Mouse (Mus musculus) spleen, adult 2 months (tissue): ENCODE measurements around the gene Syde2. TPM values are rescaled to one million over a fixed set of nuclear protein-coding genes. Genes with fewer than 3 reads are reported as not detected.

Experiments
- DNase-seq, 2 experiments: peaks; one replicate each; pipeline versions ENCODE4 v3.0.0 to v3.0.0-alpha.2; 2012 to 2021; ENCODE audit warnings: low spot score in 2 of 2, low read depth in 1 of 2
- H3K27ac ChIP-seq: fragments of 200-500 bp; 2 replicates; pipeline ENCODE4 v1.5.1; 2012; ENCODE audit warnings: low read length, inconsistent platforms; ENCODE audit not compliant: insufficient read depth
- H3K27me3 ChIP-seq: fragments of 200-500 bp; 2 replicates; pipeline ENCODE4 v1.6.1; 2012; ENCODE audit warnings: mild to moderate bottlenecking, moderate library complexity, low read length, inconsistent platforms; ENCODE audit not compliant: control insufficient read depth, insufficient read depth
- H3K36me3 ChIP-seq: fragments of 200-500 bp; 2 replicates; pipeline ENCODE4 v1.6.1; 2012; ENCODE audit warnings: mild to moderate bottlenecking, low read length, inconsistent platforms; ENCODE audit not compliant: control insufficient read depth, insufficient read depth
- H3K4me1 ChIP-seq: fragments of 200-500 bp; 2 replicates; pipeline ENCODE4 v1.6.1; 2011; ENCODE audit warnings: inconsistent platforms; ENCODE audit not compliant: control insufficient read depth, insufficient read depth, insufficient read length
- H3K4me3 ChIP-seq: fragments of 200-500 bp; 2 replicates; pipeline ENCODE4 v1.5.1; 2011; ENCODE audit warnings: mild to moderate bottlenecking, inconsistent platforms; ENCODE audit not compliant: insufficient read depth, insufficient read length; ENCODE audit errors: extremely low read depth
- CTCF ChIP-seq: fragments of 200-500 bp; IDR thresholded peaks from 2 replicates; pipeline ENCODE4 v1.5.1; 2011; ENCODE audit warnings: mild to moderate bottlenecking, inconsistent platforms; ENCODE audit not compliant: insufficient read depth, insufficient read length, insufficient replicate concordance; ENCODE audit errors: extremely low read depth
- POLR2A ChIP-seq: fragments of 200-500 bp; IDR thresholded peaks from 2 replicates; pipeline ENCODE4 v1.6.1; 2011; ENCODE audit warnings: low read depth, low read length, inconsistent platforms
- WGBS: fragments of 180-500 bp; shearing (Covaris S2); methylation state at CpG from one replicate; pipeline ENCODE4 v1.1.7; 2018; 5-methylcytosine and 5-hydroxymethylcytosine counted together
- polyA plus RNA-seq: library from polyadenylated mRNA; depleted of rRNA; stranded (reverse); fragments of >200 nt; gene quantifications from 2 replicates; pipeline ENCODE4 v1.2.3, GENCODE M21; 2012; rRNA removed

Gene Syde2
- 0.57 and 0.67 TPM in 2 replicates for polyA plus RNA-seq

GRCm38 (mm10) chr3:145987268-145987969 is at the start of gene Syde2:
TSS of gene Syde2 (plus strand) at chr3:145987870.
- TF ChIP-seq CTCF (no peak), POLR2A (no peak)
- no peaks in the 10 kb centered on the region for H3K36me3 ChIP-seq
- peaks cover 11% of the 10 kb centered on the region for H3K4me1 ChIP-seq
- peak within 1 kb of the TSS; percentile 42 for H3K4me3 ChIP-seq
- DNase-seq = no peak
- WGBS = 1% methylated on average over 65 of the region's 65 CpGs
- H3K27ac ChIP-seq = peak within 1 kb of the TSS; percentile 47; the same call in 1 of the 2 replicates
- H3K27me3 ChIP-seq = peaks cover 17% of the 10 kb centered on the region

- peak overlapping the region; percentile 74 for H3K4me3 ChIP-seq
- H3K27me3 ChIP-seq = no peaks in the 10 kb centered on the region
- DNase-seq = peak in 1 of 2 experiments; percentile 20
- peaks cover 13% of the 10 kb centered on the region for H3K36me3 ChIP-seq
- WGBS = 25% methylated on average over 45 of the region's 50 CpGs
- TF ChIP-seq POLR2A = no peak
- no peak for TF ChIP-seq CTCF
- H3K27ac ChIP-seq = no peak overlapping the region
- H3K4me1 ChIP-seq = peaks cover 14% of the 10 kb centered on the region
Measured at GRCm38 (mm10) chr3:145938405-145939349, 49.0 kb upstream of the Syde2 start.

- 70% methylated on average over 12 of the region's 12 CpGs for WGBS
- H3K27ac ChIP-seq = no peak overlapping the region
- no peaks in the 10 kb centered on the region for H3K27me3 ChIP-seq
- H3K36me3 ChIP-seq = peaks cover 16% of the 10 kb centered on the region
- 0 out of 2 replicates have a peak overlapping the region, but pooled peaks have one; percentile 1 for H3K4me3 ChIP-seq
- TF ChIP-seq POLR2A (no peak), CTCF (no peak)
- DNase-seq = no peak
- H3K4me1 ChIP-seq = peaks cover 14% of the 10 kb centered on the region
Measured at GRCm38 (mm10) chr3:145939402-145939801, 48.3 kb upstream of the Syde2 start.

- Histone ChIP-seq H3K36me3 (peaks cover 19% of the 10 kb centered on the region), H3K27me3 (no peaks in the 10 kb centered on the region), H3K27ac (no peak overlapping the region), H3K4me1 (peaks cover 14% of the 10 kb centered on the region), H3K4me3 (no peak overlapping the region)
- TF ChIP-seq CTCF = no peak
- no peak for TF ChIP-seq POLR2A
- DNase-seq = no peak
- 82% methylated on average over 4 of the region's 4 CpGs for WGBS
Measured at GRCm38 (mm10) chr3:145939971-145940370, 47.7 kb upstream of the Syde2 start.

- peaks cover 14% of the 10 kb centered on the region for H3K4me1 ChIP-seq
- no peaks in the 10 kb centered on the region for H3K27me3 ChIP-seq
- no peak overlapping the region for H3K27ac ChIP-seq
- peaks cover 19% of the 10 kb centered on the region for H3K36me3 ChIP-seq
- DNase-seq = peak; percentile 72 to 74
- TF ChIP-seq POLR2A (no peak), CTCF (peak; percentile 62; the same call in 1 of the 2 replicates)
- H3K4me3 ChIP-seq = no peak overlapping the region
- 5% methylated on average over 3 of the region's 3 CpGs for WGBS
Measured at GRCm38 (mm10) chr3:145941971-145942370, 45.7 kb upstream of the Syde2 start.

GRCm38 (mm10) chr3:145944348-145944747 is 43.3 kb upstream of the Syde2 start:
- Histone ChIP-seq H3K27me3 (no peaks in the 10 kb centered on the region), H3K36me3 (peaks cover 19% of the 10 kb centered on the region), H3K27ac (no peak overlapping the region), H3K4me3 (no peak overlapping the region), H3K4me1 (peaks cover 6% of the 10 kb centered on the region)
- WGBS = 35% methylated on average over 7 of the region's 7 CpGs
- TF ChIP-seq POLR2A (no peak), CTCF (no peak)
- DNase-seq = no peak
